Mouse (Mus musculus): Measurements from ENCODE around the gene Padi2. TPM values are rescaled to one million over a fixed set of nuclear protein-coding genes. Genes with fewer than 3 reads are reported as not detected.

Gene Padi2
- polyA plus RNA-seq (2012; rRNA removed): 0.36 and 1.0 TPM in 2 replicates

GRCm38 (mm10) chr4:140906076-140906826 is at the start of gene Padi2:
TSS of gene Padi2 (plus strand) at chr4:140906344.

GRCm38 (mm10) chr4:140960781-140961466 is 54.8 kb downstream of the Padi2 start, which contains the start of gene Sdhb:
TSS of gene Sdhb (plus strand) at chr4:140961203.

DNA sequence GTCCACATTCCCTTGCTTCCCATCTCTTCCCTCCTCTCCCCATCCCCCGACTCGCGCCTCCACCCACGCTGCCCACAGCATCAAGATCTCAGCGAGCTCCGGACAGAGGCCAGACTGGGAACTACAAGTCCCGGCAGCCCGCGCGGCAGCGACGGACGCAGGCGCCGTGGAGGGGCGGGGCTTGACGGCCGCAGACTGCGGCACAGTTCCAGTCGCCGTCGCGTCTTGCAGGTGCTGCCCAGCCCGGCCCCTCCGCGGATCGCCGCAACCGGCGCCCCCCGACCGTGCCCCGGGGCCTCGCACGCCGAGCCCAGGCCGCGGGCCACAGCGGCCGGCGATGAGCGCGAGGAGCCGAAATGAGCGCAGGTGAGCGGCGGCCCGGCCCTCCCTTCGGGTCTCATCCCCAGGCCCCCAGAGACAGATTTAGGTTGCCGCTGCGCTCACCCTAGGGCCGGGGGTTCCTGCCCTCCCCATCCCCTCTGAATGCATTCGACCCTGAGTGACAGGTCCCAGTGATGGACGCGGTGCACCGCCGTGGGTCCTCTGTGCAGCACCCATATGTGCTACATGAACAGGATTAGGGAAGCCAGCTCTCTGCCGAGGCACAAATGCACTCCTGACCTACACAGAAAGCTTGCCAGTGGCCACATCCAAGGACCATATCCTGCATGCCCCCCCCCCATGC is 80.7 kb downstream of the Padi2 start, which contains the start of gene Atp13a2:
Atp13a2 (plus strand) TSS at position 163 of the 685 bp plus-strand sequence.

Other genes with a start within 250 kb of the Padi2 start
- 35.0 and 39.1 TPM in 2 replicates for gene Arhgef10l, start 240.3 kb upstream of the Padi2 start, polyA plus RNA-seq (2012; rRNA removed)
- 98.9 and 110 TPM in 2 replicates for gene Rcc2, start 205.8 kb upstream of the Padi2 start, polyA plus RNA-seq (2012; rRNA removed)
- gene Padi6, start 163.7 kb upstream of the Padi2 start, polyA plus RNA-seq (2012; rRNA removed): 0.05 TPM in 1 of 2 replicates, not detected in the other
- 0.11 and 0.12 TPM in 2 replicates for gene Padi4, start 132.1 kb upstream of the Padi2 start, polyA plus RNA-seq (2012; rRNA removed)
- gene Padi3, start 95.7 kb upstream of the Padi2 start, polyA plus RNA-seq (2012; rRNA removed): 0.08 TPM in 1 of 2 replicates, not detected in the other
- 0.07 and 0.10 TPM in 2 replicates for gene Padi1, start 60.6 kb upstream of the Padi2 start, polyA plus RNA-seq (2012; rRNA removed)
- 229 and 247 TPM in 2 replicates for gene Sdhb, start 54.9 kb downstream of the Padi2 start, polyA plus RNA-seq (2012; rRNA removed)
- gene Atp13a2, start 80.5 kb downstream of the Padi2 start, polyA plus RNA-seq (2012; rRNA removed): 189 and 190 TPM in 2 replicates
- gene Mfap2, start 104.1 kb downstream of the Padi2 start, polyA plus RNA-seq (2012; rRNA removed): 234 and 286 TPM in 2 replicates
- 37.7 and 38.0 TPM in 2 replicates for gene Crocc, start 154.2 kb downstream of the Padi2 start, polyA plus RNA-seq (2012; rRNA removed)
- 56.3 and 65.6 TPM in 2 replicates for gene Necap2, start 172.0 kb downstream of the Padi2 start, polyA plus RNA-seq (2012; rRNA removed)
- 0.02 and 0.06 TPM in 2 replicates for gene Spata21, start 182.0 kb downstream of the Padi2 start, polyA plus RNA-seq (2012; rRNA removed)
- gene Szrd1, start 233.4 kb downstream of the Padi2 start, polyA plus RNA-seq (2012; rRNA removed): 35.4 and 41.9 TPM in 2 replicates
- 24.1 and 24.2 TPM in 2 replicates for gene Fbxo42, start 241.6 kb downstream of the Padi2 start, polyA plus RNA-seq (2012; rRNA removed)